Mouse (Mus musculus): ENCODE measurements around the gene Gm49450. TPM values are rescaled to one million over a fixed set of nuclear protein-coding genes. Genes with fewer than 3 reads are reported as not detected.
A peak's percentile ranks its signal among the peaks of the same experiment; 100 is the strongest.

Gene Gm49450
- polyA plus RNA-seq, 1 experiment from 2014 or later, result not detected

GRCm38 (mm10) chr15:98891198-98891742 is 62.1 kb downstream of the Gm49450 start:
- no peak overlapping the region for H3K9ac ChIP-seq
- H3K9me3 ChIP-seq (replicated peaks), result no peaks in the 10 kb centered on the region
- WGBS, result 9% methylated on average over 19 of the region's 19 CpGs
- ATAC-seq (replicated peaks; ENCODE audit: low FRiP score), result no peak
- H3K4me3 ChIP-seq (replicated peaks), result peak overlapping the region; percentile 19
- H3K36me3 ChIP-seq, result no peaks in the 10 kb centered on the region
- H3K27me3 ChIP-seq, result peaks cover 54% of the 10 kb centered on the region
- peak overlapping the region; percentile 53 for H3K4me2 ChIP-seq
- peaks cover 34% of the 10 kb centered on the region for H3K4me1 ChIP-seq
- H3K27ac ChIP-seq, result no peak overlapping the region

GRCm38 (mm10) chr15:98887526-98887925 is 65.8 kb downstream of the Gm49450 start:
- H3K4me3 ChIP-seq (replicated peaks), result no peak overlapping the region
- no peak overlapping the region for H3K9ac ChIP-seq
- 79% methylated on average over 7 of the region's 7 CpGs for WGBS
- H3K27me3 ChIP-seq, result peaks cover 17% of the 10 kb centered on the region
- no peak overlapping the region for H3K27ac ChIP-seq
- H3K9me3 ChIP-seq (replicated peaks), result no peaks in the 10 kb centered on the region
- no peak for ATAC-seq (replicated peaks; ENCODE audit: low FRiP score)
- H3K4me2 ChIP-seq, result no peak overlapping the region
- H3K4me1 ChIP-seq, result peaks cover 6% of the 10 kb centered on the region
- H3K36me3 ChIP-seq, result no peaks in the 10 kb centered on the region

GRCm38 (mm10) chr15:98886667-98887387 is 66.5 kb downstream of the Gm49450 start:
- Histone ChIP-seq H3K27me3 (peaks cover 10% of the 10 kb centered on the region), H3K4me1 (peaks cover 9% of the 10 kb centered on the region)
- 59% methylated on average over 8 of the region's 8 CpGs for WGBS

GRCm38 (mm10) chr15:98884106-98884505 is 69.2 kb downstream of the Gm49450 start:
- no peak for ATAC-seq (replicated peaks; ENCODE audit: low FRiP score)
- 0 out of 2 replicates have a peak overlapping the region, but pooled peaks have one; percentile 6 for H3K27ac ChIP-seq
- 60% methylated on average over 1 of the region's 1 CpGs for WGBS
- H3K4me3 ChIP-seq (replicated peaks), result no peak overlapping the region
- H3K9me3 ChIP-seq (replicated peaks), result no peaks in the 10 kb centered on the region
- H3K9ac ChIP-seq, result no peak overlapping the region
- H3K36me3 ChIP-seq, result peaks cover 1% of the 10 kb centered on the region; the same call in 1 of the 2 replicates
- H3K4me1 ChIP-seq, result peaks cover 19% of the 10 kb centered on the region
- no peak overlapping the region for H3K4me2 ChIP-seq
- peaks cover 2% of the 10 kb centered on the region; the same call in 1 of the 2 replicates for H3K27me3 ChIP-seq

More at GRCm38 (mm10) chr15:98886667-98887387, 66.5 kb downstream of the Gm49450 start:
- Histone ChIP-seq H3K4me3 (replicated peaks) (no peak overlapping the region), H3K9me3 (replicated peaks) (no peaks in the 10 kb centered on the region), H3K27ac (no peak overlapping the region), H3K4me2 (no peak overlapping the region), H3K9ac (no peak overlapping the region), H3K36me3 (no peaks in the 10 kb centered on the region)
- ATAC-seq (replicated peaks; ENCODE audit: low FRiP score), result no peak

GRCm38 (mm10) chr15:98883661-98884060 is 69.7 kb downstream of the Gm49450 start:
- Histone ChIP-seq H3K4me1 (peaks cover 19% of the 10 kb centered on the region), H3K36me3 (peaks cover 6% of the 10 kb centered on the region; the same call in 1 of the 2 replicates), H3K9me3 (replicated peaks) (no peaks in the 10 kb centered on the region), H3K27me3 (no peaks in the 10 kb centered on the region; the same call in 1 of the 2 replicates), H3K4me2 (no peak overlapping the region), H3K4me3 (replicated peaks) (no peak overlapping the region), H3K27ac (no peak overlapping the region), H3K9ac (no peak overlapping the region)
- ATAC-seq (replicated peaks; ENCODE audit: low FRiP score), result no peak

Other genes with a start within 250 kb of the Gm49450 start
- 0.73 and 1.1 TPM in 2 replicates for gene Ccdc65, start 245.3 kb downstream of the Gm49450 start, polyA plus RNA-seq (2015; fragmentation: Nextera tagmentation; extraction: Ambion mirVana)
- gene Fkbp11, start 225.4 kb downstream of the Gm49450 start, polyA plus RNA-seq (2015; fragmentation: Nextera tagmentation; extraction: Ambion mirVana), result 40.3 and 40.5 TPM in 2 replicates
- 51.9 and 55.6 TPM in 2 replicates for gene Arf3, start 190.3 kb downstream of the Gm49450 start, polyA plus RNA-seq (2015; fragmentation: Nextera tagmentation; extraction: Ambion mirVana)
- 0.12 and 0.31 TPM in 2 replicates for gene Wnt10b, start 175.4 kb downstream of the Gm49450 start, polyA plus RNA-seq (2015; fragmentation: Nextera tagmentation; extraction: Ambion mirVana)
- 0.06 TPM in 1 of 2 replicates, not detected in the other for gene Wnt1, start 163.7 kb downstream of the Gm49450 start, polyA plus RNA-seq (2015; fragmentation: Nextera tagmentation; extraction: Ambion mirVana)
- gene Ddn, start 144.1 kb downstream of the Gm49450 start, polyA plus RNA-seq (2015; fragmentation: Nextera tagmentation; extraction: Ambion mirVana), result 2.9 and 3.2 TPM in 2 replicates
- 98.5 and 100 TPM in 2 replicates for gene Prkag1, start 122.0 kb downstream of the Gm49450 start, polyA plus RNA-seq (2015; fragmentation: Nextera tagmentation; extraction: Ambion mirVana)
- gene Kmt2d, start 82.3 kb downstream of the Gm49450 start, polyA plus RNA-seq (2015; fragmentation: Nextera tagmentation; extraction: Ambion mirVana), result 12.3 and 13.3 TPM in 2 replicates
- 20.0 and 20.5 TPM in 2 replicates for gene Rhebl1, start 59.0 kb downstream of the Gm49450 start, polyA plus RNA-seq (2015; fragmentation: Nextera tagmentation; extraction: Ambion mirVana)
- gene Dhh, start 55.0 kb downstream of the Gm49450 start, polyA plus RNA-seq (2015; fragmentation: Nextera tagmentation; extraction: Ambion mirVana), result 1.4 and 2.0 TPM in 2 replicates
- 16.4 and 17.6 TPM in 2 replicates for gene Lmbr1l, start 35.3 kb downstream of the Gm49450 start, polyA plus RNA-seq (2015; fragmentation: Nextera tagmentation; extraction: Ambion mirVana)
- 1,698 and 1,797 TPM in 2 replicates for gene Tuba1b, start 19.0 kb downstream of the Gm49450 start, polyA plus RNA-seq (2015; fragmentation: Nextera tagmentation; extraction: Ambion mirVana)
- 854 and 1,029 TPM in 2 replicates for gene Tuba1a, start 152 bp upstream of the Gm49450 start, polyA plus RNA-seq (2015; fragmentation: Nextera tagmentation; extraction: Ambion mirVana)
- gene Tuba1c, start 76.3 kb upstream of the Gm49450 start, polyA plus RNA-seq (2015; fragmentation: Nextera tagmentation; extraction: Ambion mirVana), result 180 and 185 TPM in 2 replicates
- gene Prph, start 101.6 kb upstream of the Gm49450 start, polyA plus RNA-seq (2015; fragmentation: Nextera tagmentation; extraction: Ambion mirVana), result 5.9 and 12.6 TPM in 2 replicates
- gene Troap, start 121.0 kb upstream of the Gm49450 start, polyA plus RNA-seq (2015; fragmentation: Nextera tagmentation; extraction: Ambion mirVana), result 33.8 and 39.4 TPM in 2 replicates
- gene C1ql4, start 134.3 kb upstream of the Gm49450 start, polyA plus RNA-seq (2015; fragmentation: Nextera tagmentation; extraction: Ambion mirVana), result 0.72 and 1.1 TPM in 2 replicates
- gene Dnajc22, start 139.6 kb upstream of the Gm49450 start, polyA plus RNA-seq (2015; fragmentation: Nextera tagmentation; extraction: Ambion mirVana), result 8.6 and 8.8 TPM in 2 replicates
- gene Spats2, start 172.4 kb upstream of the Gm49450 start, polyA plus RNA-seq (2015; fragmentation: Nextera tagmentation; extraction: Ambion mirVana), result 47.1 and 50.5 TPM in 2 replicates

Data from kidney, embryonic 15.5 days (tissue).